Mouse (Mus musculus) forebrain, embryonic 14.5 days (tissue): Measurements from ENCODE around the gene Ccdc8. TPM values are rescaled to one million over a fixed set of nuclear protein-coding genes. Genes with fewer than 3 reads are reported as not detected.

ENCODE experiments used
- ATAC-seq: fragments of 200-750 bp; cut with Nextera tagmentation; 2 replicates; pipeline ENCODE4 v1.8.0; 2017; ENCODE audit warnings: mild to moderate bottlenecking, moderate library complexity
- DNase-seq: peaks from one replicate; pipeline ENCODE4 v3.0.0-alpha.2; 2015; ENCODE audit warnings: low spot score
- H3K27ac ChIP-seq: fragments of 300-500 bp; sonication (generic); 2 replicates; pipeline ENCODE4 v1.5.1; 2014; ENCODE audit warnings: low read depth, mild to moderate bottlenecking, control low read depth, low read length, moderate library complexity
- H3K27me3 ChIP-seq: fragments of 300-500 bp; sonication (generic); replicated peaks from 2 replicates; pipeline ENCODE4 v1.6.1; 2014; ENCODE audit warnings: low read length, control low read depth, mixed read lengths; ENCODE audit not compliant: control insufficient read depth, insufficient read depth
- H3K36me3 ChIP-seq: fragments of 300-500 bp; sonication (generic); 2 replicates; pipeline ENCODE4 v1.6.1; 2014; ENCODE audit warnings: low read length, control low read depth; ENCODE audit not compliant: control insufficient read depth, insufficient read depth
- H3K4me1 ChIP-seq: fragments of 300-500 bp; sonication (generic); 2 replicates; pipeline ENCODE4 v1.6.1; 2014; ENCODE audit warnings: antibody characterized with exemption, low read length, control low read depth; ENCODE audit not compliant: control insufficient read depth, insufficient read depth
- H3K4me2 ChIP-seq: fragments of 300-500 bp; sonication (generic); 2 replicates; pipeline ENCODE4 v1.6.1; 2014; ENCODE audit warnings: mild to moderate bottlenecking, control low read depth, low read length
- H3K4me3 ChIP-seq: fragments of 300-500 bp; sonication (generic); 2 replicates; pipeline ENCODE4 v1.5.1; 2014; ENCODE audit warnings: low read depth, low read length, control low read depth
- H3K9ac ChIP-seq: fragments of 300-500 bp; sonication (generic); 2 replicates; pipeline ENCODE4 v1.6.1; 2014; ENCODE audit warnings: mild to moderate bottlenecking, low read length, control low read depth, moderate library complexity
- H3K9me3 ChIP-seq: fragments of 300-500 bp; sonication (generic); replicated peaks from 2 replicates; pipeline ENCODE4 v1.6.1; 2016; ENCODE audit warnings: low read length, control low read depth, mixed read lengths; ENCODE audit not compliant: control insufficient read depth
- whole genome bisulfite sequencing: fragments of 180-500 bp; shearing (Covaris S2); extraction: QIAGEN DNeasy Blood & Tissue Kit; methylation state at CpG from one replicate; pipeline ENCODE4 v1.1.7; 2014; 5-methylcytosine and 5-hydroxymethylcytosine counted together
- polyA plus RNA-seq: library from polyadenylated mRNA; unstranded; fragments of >200 nt; fragmentation: Nextera tagmentation; extraction: Ambion mirVana; gene quantifications from 2 replicates; pipeline ENCODE4 v1.2.1, GENCODE M21; 2014

Ccdc8 gene
- polyA plus RNA-seq, result 3.4 and 3.7 TPM in 2 replicates

- Histone ChIP-seq H3K9ac (peak within 1 kb of the TSS; percentile 69; the same call in 1 of the 2 replicates), H3K4me1 (peaks cover 25% of the 10 kb centered on the region), H3K4me3 (peak within 1 kb of the TSS; percentile 39; the same call in 1 of the 2 replicates), H3K27ac (peak within 1 kb of the TSS; percentile 68), H3K9me3 (no peaks in the 10 kb centered on the region), H3K27me3 (no peaks in the 10 kb centered on the region), H3K36me3 (no peaks in the 10 kb centered on the region), H3K4me2 (peak within 1 kb of the TSS; percentile 49; the same call in 1 of the 2 replicates)
- ATAC-seq, result no peak
- no peak for DNase-seq
- WGBS, result 97% methylated on average over 5 of the region's 5 CpGs
Measured at GRCm38 (mm10) chr7:16992451-16992807, at the start of gene Ccdc8. Gene Ccdc8 (plus strand): TSS chr7:16992708.

- Histone ChIP-seq H3K4me1 (peaks cover 47% of the 10 kb centered on the region), H3K9ac (no peak overlapping the region), H3K4me3 (no peak overlapping the region), H3K4me2 (no peak overlapping the region), H3K9me3 (no peaks in the 10 kb centered on the region), H3K27ac (peak overlapping the region; percentile 94), H3K36me3 (no peaks in the 10 kb centered on the region), H3K27me3 (peaks cover 8% of the 10 kb centered on the region)
- ATAC-seq, result no peak
- DNase-seq, result peak; percentile 65
- WGBS, result 47% methylated on average over 4 of the region's 4 CpGs
Measured at GRCm38 (mm10) chr7:16942861-16943260, 49.6 kb upstream of the Ccdc8 start.

GRCm38 (mm10) chr7:16944061-16944807, 48.3 kb upstream of the Ccdc8 start, which contains the start of gene Pnmal2:
Gene Pnmal2 (plus strand): TSS chr7:16944682.
- Histone ChIP-seq H3K36me3 (no peaks in the 10 kb centered on the region), H3K9ac (peak within 1 kb of the TSS; percentile 96), H3K27me3 (peaks cover 8% of the 10 kb centered on the region), H3K4me2 (peak within 1 kb of the TSS; percentile 79), H3K4me3 (peak within 1 kb of the TSS; percentile 71), H3K27ac (peak within 1 kb of the TSS; percentile 94), H3K4me1 (peaks cover 50% of the 10 kb centered on the region), H3K9me3 (no peaks in the 10 kb centered on the region)
- whole genome bisulfite sequencing, result 17% methylated on average over 29 of the region's 36 CpGs
- peak; percentile 97 for DNase-seq
- peak; percentile 92 for ATAC-seq

- peaks cover 52% of the 10 kb centered on the region for H3K4me1 ChIP-seq
- H3K27me3 ChIP-seq, result peaks cover 8% of the 10 kb centered on the region
- DNase-seq (no peak), ATAC-seq (no peak; the same call in none of the 2 replicates)
- peak overlapping the region; percentile 79 for H3K4me2 ChIP-seq
- H3K9me3 ChIP-seq, result no peaks in the 10 kb centered on the region
- WGBS, result 1% methylated on average over 19 of the region's 22 CpGs
- H3K9ac ChIP-seq, result peak overlapping the region; percentile 96
- H3K27ac ChIP-seq, result peak overlapping the region; percentile 94
- H3K4me3 ChIP-seq, result peak overlapping the region; percentile 71
- H3K36me3 ChIP-seq, result no peaks in the 10 kb centered on the region
Measured at GRCm38 (mm10) chr7:16944808-16945315, 47.6 kb upstream of the Ccdc8 start.

GRCm38 (mm10) chr7:16945419-16945818, 47.1 kb upstream of the Ccdc8 start:
- peak overlapping the region; percentile 94 for H3K27ac ChIP-seq
- peak overlapping the region; percentile 79 for H3K4me2 ChIP-seq
- peak overlapping the region; percentile 96 for H3K9ac ChIP-seq
- H3K4me3 ChIP-seq, result peak overlapping the region; percentile 71
- no peaks in the 10 kb centered on the region for H3K9me3 ChIP-seq
- ATAC-seq (no peak), DNase-seq (no peak)
- WGBS, result 14% methylated on average over 17 of the region's 17 CpGs
- H3K27me3 ChIP-seq, result peaks cover 8% of the 10 kb centered on the region
- no peaks in the 10 kb centered on the region for H3K36me3 ChIP-seq
- H3K4me1 ChIP-seq, result peaks cover 46% of the 10 kb centered on the region

GRCm38 (mm10) chr7:16946441-16947348, 45.8 kb upstream of the Ccdc8 start:
- H3K27ac ChIP-seq, result peak overlapping the region; percentile 78
- H3K4me1 ChIP-seq, result peaks cover 44% of the 10 kb centered on the region
- DNase-seq, result no peak
- H3K36me3 ChIP-seq, result no peaks in the 10 kb centered on the region
- H3K27me3 ChIP-seq, result peaks cover 8% of the 10 kb centered on the region
- peak overlapping the region; percentile 79 for H3K4me2 ChIP-seq
- H3K9ac ChIP-seq, result peak overlapping the region; percentile 96
- no peaks in the 10 kb centered on the region for H3K9me3 ChIP-seq
- WGBS, result 2% methylated on average over 53 of the region's 53 CpGs
- peak overlapping the region; percentile 71 for H3K4me3 ChIP-seq
- no peak for ATAC-seq

GRCm38 (mm10) chr7:16947349-16947895, 45.1 kb upstream of the Ccdc8 start:
- Histone ChIP-seq H3K4me1 (peaks cover 44% of the 10 kb centered on the region), H3K36me3 (no peaks in the 10 kb centered on the region), H3K9ac (peak overlapping the region; percentile 96), H3K27me3 (peaks cover 8% of the 10 kb centered on the region), H3K4me2 (peak overlapping the region; percentile 79), H3K9me3 (no peaks in the 10 kb centered on the region), H3K27ac (peak overlapping the region; percentile 78), H3K4me3 (peak overlapping the region; percentile 71)
- ATAC-seq (no peak), DNase-seq (no peak)
- 23% methylated on average over 21 of the region's 22 CpGs for WGBS

- peak overlapping the region; percentile 71 for H3K4me3 ChIP-seq
- peaks cover 8% of the 10 kb centered on the region for H3K27me3 ChIP-seq
- DNase-seq (peak; percentile 63), ATAC-seq (no peak; the same call in 1 of the 2 replicates)
- H3K27ac ChIP-seq, result peak overlapping the region; percentile 78
- peak overlapping the region; percentile 79 for H3K4me2 ChIP-seq
- H3K4me1 ChIP-seq, result peaks cover 44% of the 10 kb centered on the region
- no peaks in the 10 kb centered on the region for H3K9me3 ChIP-seq
- 4% methylated on average over 4 of the region's 4 CpGs for WGBS
- peak overlapping the region; percentile 96 for H3K9ac ChIP-seq
- no peaks in the 10 kb centered on the region for H3K36me3 ChIP-seq
Measured at GRCm38 (mm10) chr7:16947959-16948361, 44.5 kb upstream of the Ccdc8 start.
